Mouse (Mus musculus): ENCODE measurements around the gene Msgn1.

GRCm38 (mm10) chr12:11221524-11222330 is 13.0 kb upstream of the Msgn1 start:
- TF ChIP-seq GATA1 (IDR thresholded peaks at IDR 0.05; ENCODE audit: low read length), result no peak
- no peak for TF ChIP-seq TAL1 (IDR thresholded peaks at IDR 0.05; ENCODE audit: low read length)

Data from erythroblast, embryonic 14.5 days (primary cell).